Mouse (Mus musculus) erythroblast, embryonic 14.5 days (primary cell): Measurements from ENCODE around the gene Fam169b.

Experiments used
- GATA1 ChIP-seq: IDR thresholded peaks from 2 replicates; pipeline ENCODE4 v1.6.1; 2012; ENCODE audit warnings: low read length, inconsistent platforms, mixed read lengths
- TAL1 ChIP-seq: IDR thresholded peaks from 3 replicates; pipeline ENCODE4 v1.6.1; 2012; ENCODE audit warnings: low read length, inconsistent platforms, mixed read lengths

DNA sequence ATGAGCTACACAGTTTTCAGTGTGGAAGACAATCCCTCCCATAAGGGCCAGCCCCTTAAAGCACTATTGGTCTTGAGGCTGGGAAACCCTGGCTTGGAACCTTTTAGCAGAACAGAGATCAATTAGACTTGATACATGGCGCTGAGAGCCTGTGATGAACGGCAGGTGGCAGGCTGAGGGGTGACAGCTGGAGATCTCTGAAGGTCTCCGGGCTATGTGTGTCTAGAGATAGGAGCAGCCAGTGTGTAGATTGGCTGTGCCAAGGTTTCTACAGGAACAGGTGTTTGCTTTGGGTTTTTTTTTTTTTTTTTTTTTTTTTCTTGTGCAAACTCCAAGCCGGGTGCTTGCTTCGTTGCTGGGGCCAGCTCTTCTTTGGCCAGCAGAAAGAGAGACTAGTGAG, 135.0 kb downstream of the Fam169b start:
- TF ChIP-seq GATA1, result no peak
- no peak for TF ChIP-seq TAL1
